Mouse (Mus musculus) embryonic facial prominence, embryonic 11.5 days (tissue): ENCODE measurements around the gene Gm45062. TPM values are rescaled to one million over a fixed set of nuclear protein-coding genes. Genes with fewer than 3 reads are reported as not detected.

Source experiments
- ATAC-seq: fragments of 200-750 bp; cut with Nextera tagmentation; replicated peaks from 2 replicates; pipeline ENCODE4 v1.8.0; 2017; ENCODE audit warnings: low read depth; ENCODE audit not compliant: insufficient number of reproducible peaks, low FRiP score, low TSS enrichment
- DNase-seq: peaks from one replicate; pipeline ENCODE4 v3.0.0-alpha.2; 2015; ENCODE audit warnings: low spot score
- H3K27ac ChIP-seq: fragments of 300-500 bp; sonication (generic); replicated peaks from 2 replicates; pipeline ENCODE4 v1.5.1; 2014; ENCODE audit warnings: mild to moderate bottlenecking, low read depth, low read length, control low read depth
- H3K27me3 ChIP-seq: fragments of 300-500 bp; sonication (generic); 2 replicates; pipeline ENCODE4 v1.6.1; 2014; ENCODE audit warnings: mild to moderate bottlenecking, low read length, moderate library complexity, mixed read lengths; ENCODE audit not compliant: control insufficient read depth, insufficient read depth
- H3K36me3 ChIP-seq: fragments of 300-500 bp; sonication (generic); replicated peaks from 2 replicates; pipeline ENCODE4 v1.6.1; 2014; ENCODE audit warnings: low read depth, mild to moderate bottlenecking, low read length, moderate library complexity, mixed read lengths; ENCODE audit not compliant: control insufficient read depth, insufficient read depth
- H3K4me1 ChIP-seq: fragments of 300-500 bp; sonication (generic); 2 replicates; pipeline ENCODE4 v1.6.1; 2014; ENCODE audit warnings: low read length, mixed read lengths; ENCODE audit not compliant: control insufficient read depth, insufficient read depth
- H3K4me2 ChIP-seq: fragments of 300-500 bp; sonication (generic); 2 replicates; pipeline ENCODE4 v1.6.1; 2014; ENCODE audit warnings: low read depth, mild to moderate bottlenecking, control low read depth, low read length, moderate library complexity
- H3K4me3 ChIP-seq: fragments of 300-500 bp; sonication (generic); 2 replicates; pipeline ENCODE4 v1.5.1; 2014; ENCODE audit warnings: low read depth, low read length, control low read depth
- H3K9ac ChIP-seq: fragments of 300-500 bp; sonication (generic); replicated peaks from 2 replicates; pipeline ENCODE4 v1.6.1; 2014; ENCODE audit warnings: mild to moderate bottlenecking, control low read depth, low read length
- H3K9me3 ChIP-seq: fragments of 300-500 bp; sonication (generic); replicated peaks from 2 replicates; pipeline ENCODE4 v1.6.1; 2016; ENCODE audit warnings: mild to moderate bottlenecking, low read length, inconsistent platforms, mixed read lengths; ENCODE audit not compliant: control insufficient read depth
- WGBS: fragments of 180-500 bp; shearing (Covaris S2); extraction: QIAGEN DNeasy Blood & Tissue Kit; methylation state at CpG from one replicate; pipeline ENCODE4 v1.1.7; 2014; 5-methylcytosine and 5-hydroxymethylcytosine counted together
- polyA plus RNA-seq: library from polyadenylated mRNA; unstranded; fragments of >200 nt; fragmentation: Nextera tagmentation; extraction: Ambion mirVana; gene quantifications from 2 replicates; pipeline ENCODE4 v1.2.1, GENCODE M21; 2014

Gene Gm45062
- polyA plus RNA-seq, 1 experiment from 2014 or later = 14.3 TPM

DNA sequence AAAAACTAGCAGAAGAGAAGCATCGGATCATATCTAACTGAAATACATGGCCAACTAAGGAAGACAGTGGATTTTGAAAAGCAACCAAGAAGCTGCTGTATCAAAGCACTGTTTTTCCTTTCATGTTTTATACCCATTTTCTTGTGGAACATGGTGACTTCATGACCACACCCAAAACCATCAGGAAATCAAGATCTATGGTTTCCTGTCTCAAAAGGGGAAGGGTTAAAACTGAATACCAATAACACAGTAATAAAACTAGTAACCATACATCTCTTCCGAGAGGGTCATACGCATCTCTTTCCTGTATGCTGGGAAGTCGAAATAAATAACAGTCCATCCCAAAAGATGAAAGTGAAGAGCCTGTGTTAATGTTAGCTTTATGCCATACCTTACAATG lies 373.5 kb downstream of the Gm45062 start:
- no peak for ATAC-seq
- WGBS = 98% methylated on average over 4 of the region's 4 CpGs

DNA sequence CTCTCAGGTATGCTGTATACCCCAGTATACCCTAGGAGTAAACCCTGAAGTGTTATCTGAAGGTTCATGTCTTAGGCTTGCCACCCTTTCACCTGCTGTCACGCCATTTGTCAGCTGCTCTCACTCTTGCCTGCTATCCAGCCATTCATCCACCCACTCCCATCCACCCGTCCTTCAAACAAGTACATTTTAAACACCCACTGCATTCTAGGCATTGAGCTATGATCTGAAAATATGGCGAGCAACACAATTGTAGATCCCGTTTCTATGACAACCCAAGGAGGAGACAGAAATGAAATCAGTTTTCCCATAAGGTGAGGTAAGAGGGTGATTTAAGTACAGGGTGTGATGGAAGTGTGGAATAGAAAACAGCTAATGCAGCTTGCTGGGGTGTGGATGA lies 378.9 kb downstream of the Gm45062 start:
- Histone ChIP-seq H3K4me2 (no peak overlapping the region), H3K4me1 (no peaks in the 10 kb centered on the region), H3K9me3 (no peaks in the 10 kb centered on the region), H3K36me3 (no peaks in the 10 kb centered on the region; the same call in 1 of the 2 replicates), H3K9ac (no peak overlapping the region), H3K4me3 (no peak overlapping the region), H3K27ac (no peak overlapping the region), H3K27me3 (no peaks in the 10 kb centered on the region)
- WGBS = 87% methylated on average over 4 of the region's 4 CpGs
- DNase-seq (no peak), ATAC-seq (no peak)

More for the DNA sequence above, 373.5 kb downstream of the Gm45062 start:
- H3K27me3 ChIP-seq = no peaks in the 10 kb centered on the region
- H3K9ac ChIP-seq = no peak overlapping the region
- no peaks in the 10 kb centered on the region; the same call in 1 of the 2 replicates for H3K36me3 ChIP-seq
- no peaks in the 10 kb centered on the region for H3K4me1 ChIP-seq
- no peak overlapping the region for H3K4me2 ChIP-seq
- no peak overlapping the region for H3K27ac ChIP-seq
- H3K9me3 ChIP-seq = no peaks in the 10 kb centered on the region
- DNase-seq = no peak
- no peak overlapping the region for H3K4me3 ChIP-seq

DNA sequence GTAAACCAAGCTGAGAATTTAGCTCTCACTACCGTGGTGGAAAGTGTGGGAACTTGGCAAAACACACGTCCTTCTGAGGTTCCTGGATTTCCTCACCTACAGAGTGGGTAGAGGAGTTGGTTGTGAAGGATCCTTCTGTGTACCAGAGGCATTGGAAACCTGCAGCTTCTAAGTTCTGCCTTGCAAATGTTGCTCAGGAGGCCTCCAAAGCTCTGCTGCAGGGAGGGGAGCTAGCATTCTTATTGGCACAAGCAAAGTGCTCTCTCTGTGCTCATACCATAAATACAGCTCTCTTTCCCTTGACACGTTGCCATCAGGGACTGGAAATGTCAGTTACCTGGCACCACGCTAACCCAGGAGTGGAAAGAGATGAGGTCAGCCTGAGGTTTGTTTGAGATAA lies 379.6 kb downstream of the Gm45062 start:
- no peaks in the 10 kb centered on the region for H3K27me3 ChIP-seq
- H3K27ac ChIP-seq = no peak overlapping the region
- DNase-seq (no peak), ATAC-seq (no peak)
- no peak overlapping the region for H3K4me3 ChIP-seq
- H3K9ac ChIP-seq = no peak overlapping the region
- no peaks in the 10 kb centered on the region; the same call in 1 of the 2 replicates for H3K36me3 ChIP-seq
- H3K9me3 ChIP-seq = no peaks in the 10 kb centered on the region
- H3K4me2 ChIP-seq = no peak overlapping the region
- no peaks in the 10 kb centered on the region for H3K4me1 ChIP-seq
- WGBS = 81% methylated on average over 4 of the region's 4 CpGs

DNA sequence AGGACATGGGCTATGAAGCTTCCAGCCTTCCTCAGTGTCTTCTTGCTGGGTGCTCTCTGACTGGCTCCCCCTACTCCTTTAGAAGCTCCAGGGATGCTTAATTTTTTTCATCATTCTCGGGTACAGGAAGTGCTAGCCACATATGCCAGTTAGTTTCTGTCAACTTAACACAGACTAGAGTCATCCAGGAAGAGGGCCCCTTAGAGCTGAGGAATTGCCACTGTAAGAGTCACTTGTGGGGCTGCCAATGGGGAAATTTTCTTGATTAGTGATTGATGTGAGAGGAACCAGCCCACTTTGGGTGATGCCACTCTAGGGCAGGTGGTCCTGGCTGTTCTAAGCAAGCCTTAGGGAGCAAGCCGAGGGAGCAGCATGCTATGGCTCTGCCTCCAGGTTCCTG lies 380.3 kb downstream of the Gm45062 start:
- no peak overlapping the region for H3K9ac ChIP-seq
- WGBS = 92% methylated on average over 2 of the region's 2 CpGs
- DNase-seq = no peak
- H3K9me3 ChIP-seq = no peaks in the 10 kb centered on the region
- H3K4me1 ChIP-seq = no peaks in the 10 kb centered on the region
- H3K36me3 ChIP-seq = no peaks in the 10 kb centered on the region; the same call in 1 of the 2 replicates
- no peak overlapping the region for H3K4me2 ChIP-seq
- no peak overlapping the region for H3K27ac ChIP-seq
- no peak for ATAC-seq
- no peaks in the 10 kb centered on the region for H3K27me3 ChIP-seq
- no peak overlapping the region for H3K4me3 ChIP-seq

DNA sequence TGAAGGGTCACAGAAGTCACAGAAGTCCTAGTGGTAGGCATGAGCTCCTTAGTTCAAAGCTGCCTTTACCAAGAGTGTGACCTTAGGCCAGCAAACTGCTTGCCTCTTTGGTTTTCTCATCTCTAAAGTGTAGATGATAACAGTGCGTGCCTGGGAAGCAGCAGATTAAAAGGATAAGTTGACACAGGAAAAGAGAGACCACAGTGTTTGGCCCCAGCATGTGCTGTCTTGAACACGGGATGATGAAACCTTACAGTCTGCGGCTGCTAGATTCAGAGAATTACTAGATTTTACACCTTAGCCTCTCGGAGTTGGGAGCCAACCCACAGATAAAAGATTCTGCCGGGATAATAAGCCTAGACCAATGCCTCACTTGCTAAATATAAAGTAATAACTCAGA lies 381.6 kb downstream of the Gm45062 start:
- Histone ChIP-seq H3K9ac (no peak overlapping the region), H3K27ac (no peak overlapping the region), H3K4me1 (no peaks in the 10 kb centered on the region), H3K27me3 (no peaks in the 10 kb centered on the region), H3K36me3 (no peaks in the 10 kb centered on the region; the same call in 1 of the 2 replicates), H3K4me3 (no peak overlapping the region), H3K9me3 (no peaks in the 10 kb centered on the region), H3K4me2 (no peak overlapping the region)
- DNase-seq (no peak), ATAC-seq (no peak)
- WGBS = 90% methylated on average over 5 of the region's 5 CpGs

DNA sequence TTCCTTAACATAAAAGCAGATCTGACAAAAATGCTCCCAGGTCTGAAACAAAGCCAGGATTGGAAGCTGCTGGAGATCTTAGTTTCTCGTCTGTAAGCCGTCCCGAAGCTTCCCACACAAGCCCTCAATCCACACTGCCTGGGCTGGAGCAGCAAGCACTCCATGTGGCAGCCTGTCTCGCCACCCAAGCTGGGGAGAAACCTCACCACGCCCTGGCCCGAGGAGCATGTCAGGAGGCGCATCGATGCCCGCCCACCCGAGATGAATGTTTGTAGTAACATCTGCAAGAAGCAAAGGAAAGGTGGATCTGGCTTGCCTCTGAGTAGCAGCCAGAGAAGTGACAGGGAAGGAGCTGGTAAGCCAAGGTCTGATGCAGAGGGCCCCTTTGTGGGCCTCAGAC lies 385.5 kb downstream of the Gm45062 start:
- no peak overlapping the region for H3K9ac ChIP-seq
- ATAC-seq (no peak), DNase-seq (no peak)
- no peak overlapping the region for H3K4me3 ChIP-seq
- H3K36me3 ChIP-seq = no peaks in the 10 kb centered on the region
- 93% methylated on average over 10 of the region's 10 CpGs for WGBS
- no peaks in the 10 kb centered on the region for H3K27me3 ChIP-seq
- no peaks in the 10 kb centered on the region for H3K4me1 ChIP-seq
- H3K9me3 ChIP-seq = no peaks in the 10 kb centered on the region
- no peak overlapping the region for H3K27ac ChIP-seq
- no peak overlapping the region for H3K4me2 ChIP-seq

DNA sequence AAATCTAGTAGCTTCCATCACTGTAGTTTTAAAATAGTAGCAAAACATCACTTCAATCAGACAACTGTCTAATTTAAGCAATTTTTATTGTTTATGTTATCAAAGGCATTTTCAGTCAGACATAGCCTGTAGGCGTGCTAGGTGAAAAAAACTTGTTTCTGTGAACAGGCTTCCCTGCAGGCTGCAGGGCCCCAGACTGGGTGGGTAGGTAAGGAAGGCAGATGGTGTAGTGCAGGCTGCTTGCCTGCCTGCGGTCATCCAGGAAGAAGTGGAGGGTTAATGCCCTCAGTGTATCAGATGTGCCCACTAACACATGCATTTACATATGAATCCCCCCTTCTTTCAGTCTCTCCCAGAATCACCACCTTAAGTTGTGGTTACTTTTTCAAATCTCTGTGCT lies 386.5 kb downstream of the Gm45062 start:
- no peaks in the 10 kb centered on the region for H3K4me1 ChIP-seq
- ATAC-seq (no peak), DNase-seq (no peak)
- H3K9ac ChIP-seq = no peak overlapping the region
- H3K4me2 ChIP-seq = no peak overlapping the region
- no peak overlapping the region for H3K27ac ChIP-seq
- no peaks in the 10 kb centered on the region for H3K9me3 ChIP-seq
- 58% methylated on average over 2 of the region's 2 CpGs for WGBS
- H3K36me3 ChIP-seq = no peaks in the 10 kb centered on the region
- H3K27me3 ChIP-seq = no peaks in the 10 kb centered on the region
- no peak overlapping the region for H3K4me3 ChIP-seq
